Mouse (Mus musculus): ENCODE measurements around the gene Duxf3.
"Not testable (repeated sequence)": the region's sequence is repeated elsewhere in the genome, so short reads cannot be mapped to it uniquely, and the experiment has no call there.

DNA sequence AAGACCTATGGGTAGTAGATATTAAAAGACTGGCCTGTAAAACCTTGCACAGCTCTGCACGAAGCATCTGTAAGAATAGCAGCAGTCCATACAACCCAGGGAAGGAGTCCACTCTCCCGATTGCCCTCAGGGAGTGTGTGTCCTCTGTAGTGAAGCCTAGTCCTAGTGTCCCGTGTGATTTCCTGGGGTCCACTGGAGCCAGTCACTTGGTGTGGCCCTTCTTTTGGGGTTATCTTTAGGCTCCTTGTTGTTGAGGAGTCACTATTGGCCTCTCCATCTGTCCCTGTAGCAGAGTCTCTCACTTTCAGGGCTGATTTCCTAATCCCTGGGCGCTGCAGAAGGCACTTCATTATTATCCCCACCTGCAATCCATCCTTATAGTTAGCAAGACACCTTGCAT lies 2.5 kb upstream of the Duxf3 start:
- TF ChIP-seq GATA1 (IDR thresholded peaks at IDR 0.05; ENCODE audit: borderline replicate concordance, low read length); FLI1 (IDR thresholded peaks at IDR 0.05; ENCODE audit: low read length): not testable (repeated sequence)

All from megakaryocyte, embryonic 14.5 days (primary cell).